ENCODE assay signal across 12 mouse cellular contexts in the genomic region with DNA sequence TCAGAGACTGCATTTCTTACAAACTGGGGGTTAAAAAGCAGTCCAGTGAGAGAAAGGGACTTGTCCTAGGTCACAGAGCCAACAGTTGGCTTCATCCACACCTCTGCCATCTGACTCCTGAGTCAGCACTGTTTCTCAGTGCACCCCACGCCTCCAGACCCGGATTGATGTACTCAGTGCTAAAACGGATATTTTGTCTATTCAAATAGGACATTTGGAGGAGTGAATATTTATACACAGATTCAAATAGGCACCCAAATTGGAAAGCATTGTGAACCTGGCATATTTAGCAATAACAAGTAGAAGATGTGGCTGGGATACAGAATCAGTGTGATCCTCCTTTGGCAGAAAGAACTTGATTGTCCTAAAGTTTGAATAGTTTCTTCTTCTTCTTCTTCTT.
"Had no signal": no experiment of that assay in that cellular context is flagged by ENCODE, and none has a peak within 500 bp of the region (broad histone marks: within the 10 kb centered on the region; RNA-seq: fewer than 3 reads in every experiment).

No protein-coding gene starts in this region.

- H3K36me3 ChIP-seq: kidney, embryonic 15.5 days; limb, embryonic 15.5 days; liver, embryonic 12.5 days; midbrain, embryonic 12.5 days had no signal

- H3K27me3 ChIP-seq: kidney, embryonic 15.5 days; limb, embryonic 15.5 days; liver, embryonic 12.5 days; midbrain, embryonic 12.5 days had no signal

- H3K4me2 ChIP-seq: kidney, embryonic 15.5 days; limb, embryonic 15.5 days; liver, embryonic 12.5 days; lung, embryonic 14.5 days; midbrain, embryonic 12.5 days had no signal

- H3K4me3 ChIP-seq: kidney, embryonic 15.5 days; limb, embryonic 15.5 days; liver, embryonic 12.5 days; midbrain, embryonic 12.5 days had no signal

- H3K27ac ChIP-seq: kidney, embryonic 15.5 days; limb, embryonic 15.5 days; liver, embryonic 12.5 days; midbrain, embryonic 12.5 days; stomach, postnatal 0 days had no signal

- ATAC-seq: intestine, embryonic 16.5 days; liver, embryonic 12.5 days; midbrain, embryonic 16.5 days had no signal

- H3K9me3 ChIP-seq: kidney, embryonic 15.5 days; limb, embryonic 15.5 days; liver, embryonic 12.5 days; midbrain, embryonic 12.5 days had no signal

- DNase-seq: kidney, adult 2 months; kidney, postnatal 14 days; lung, embryonic 14.5 days; thymus, adult 18-20 months; thymus, postnatal 14 days had no signal

- H3K9ac ChIP-seq: kidney, embryonic 15.5 days; limb, embryonic 15.5 days; liver, embryonic 12.5 days; lung, embryonic 14.5 days; midbrain, embryonic 12.5 days had no signal

- H3K4me1 ChIP-seq: kidney, embryonic 15.5 days; limb, embryonic 15.5 days; liver, embryonic 12.5 days; midbrain, embryonic 12.5 days had no signal
